Mouse (Mus musculus) heart, postnatal 0 days (tissue): ENCODE measurements around the gene Lrrc14b.

Experiments
- CTCF ChIP-seq: IDR thresholded peaks from 2 replicates; pipeline ENCODE4 v1.5.1; 2016; ENCODE audit warnings: antibody characterized with exemption, control low read depth, low read depth
- EP300 ChIP-seq: IDR thresholded peaks from 2 replicates; pipeline ENCODE4 v1.6.1; 2016; ENCODE audit warnings: antibody characterized with exemption, low read depth

GRCm38 (mm10) chr13:74349566-74350434 is 14.0 kb downstream of the Lrrc14b start, which contains the start of the genes Sdha and Ccdc127:
- no peak for TF ChIP-seq EP300
- TF ChIP-seq CTCF = peak; percentile 17; the same call in 1 of the 2 replicates
